ENCODE assay signal across 9 mouse cellular contexts in genomic region chr9:62420261-62420917, GRCm38 (mm10).
DNase-seq lines count a peak whose midpoint lies in the region; ATAC-seq lines count a peak whose summit lies in the region.
"Had no signal": no experiment of that assay in that cellular context is flagged by ENCODE, and none has a peak within 500 bp of the region (broad histone marks: within the 10 kb centered on the region; RNA-seq: fewer than 3 reads in every experiment).

No protein-coding gene starts in this region.

- no peak overlapping the region for H3K4me3 ChIP-seq in midbrain, embryonic 12.5 days
- H3K4me3 ChIP-seq in midbrain, embryonic 14.5 days (replicated peaks; ENCODE audit: low read depth, low read length), result no peak overlapping the region
- H3K4me3 ChIP-seq in heart, embryonic 16.5 days (ENCODE audit: low read length), result no peak overlapping the region
- no peak overlapping the region for H3K4me3 ChIP-seq in liver, embryonic 16.5 days (ENCODE audit: low read depth, low read length)
- H3K4me3 ChIP-seq: myocyte had no signal

- H3K4me2 ChIP-seq in midbrain, embryonic 12.5 days (replicated peaks), result peak overlapping the region; percentile 37; the same call in 1 of the 2 replicates
- no peak overlapping the region for H3K4me2 ChIP-seq in midbrain, embryonic 14.5 days (ENCODE audit: low read length)
- peak overlapping the region; percentile 48 for H3K4me2 ChIP-seq in heart, embryonic 16.5 days (ENCODE audit: low read depth, low read length)
- H3K4me2 ChIP-seq in liver, embryonic 16.5 days (ENCODE audit: low read depth, low read length), result peak overlapping the region; percentile 59

- no peak for DNase-seq in midbrain, embryonic 14.5 days
- peak; percentile 56 to 77 for DNase-seq in cerebellum, postnatal 25 days
- DNase-seq in testis, postnatal 14 days (ENCODE audit: low spot score), result peak; percentile 34
- no peak for DNase-seq in right cerebral cortex, adult 2 months (ENCODE audit: low spot score in 2 of 2)
- DNase-seq in thymus, adult 18-20 months, result no peak

- peaks cover 20% of the 10 kb centered on the region for H3K36me3 ChIP-seq in midbrain, embryonic 12.5 days
- peaks cover 20% of the 10 kb centered on the region for H3K36me3 ChIP-seq in midbrain, embryonic 14.5 days (ENCODE audit: control insufficient read depth, insufficient read depth, low read length)
- no peaks in the 10 kb centered on the region for H3K36me3 ChIP-seq in heart, embryonic 16.5 days (ENCODE audit: control insufficient read depth, insufficient read depth)
- H3K36me3 ChIP-seq in liver, embryonic 16.5 days (ENCODE audit: control insufficient read depth, insufficient read depth), result no peaks in the 10 kb centered on the region

- H3K9ac ChIP-seq in midbrain, embryonic 12.5 days (replicated peaks), result no peak overlapping the region
- H3K9ac ChIP-seq in midbrain, embryonic 14.5 days (replicated peaks; ENCODE audit: low read length), result no peak overlapping the region
- H3K9ac ChIP-seq in heart, embryonic 16.5 days (ENCODE audit: low read length), result peak overlapping the region; percentile 3; the same call in 1 of the 2 replicates
- no peak overlapping the region for H3K9ac ChIP-seq in liver, embryonic 16.5 days (ENCODE audit: low read depth, low read length)

- H3K27me3 ChIP-seq in midbrain, embryonic 12.5 days, result no peaks in the 10 kb centered on the region; the same call in 1 of the 2 replicates
- no peaks in the 10 kb centered on the region for H3K27me3 ChIP-seq in midbrain, embryonic 14.5 days (ENCODE audit: control insufficient read depth, insufficient read depth, low read length)
- no peaks in the 10 kb centered on the region for H3K27me3 ChIP-seq in heart, embryonic 16.5 days (ENCODE audit: control insufficient read depth, insufficient read depth, low read length)
- no peaks in the 10 kb centered on the region for H3K27me3 ChIP-seq in liver, embryonic 16.5 days (ENCODE audit: control insufficient read depth, insufficient read depth, low read depth, low read length)

- no peak for ATAC-seq in midbrain, embryonic 12.5 days (ENCODE audit: low FRiP score, low read depth)
- ATAC-seq in midbrain, embryonic 14.5 days (ENCODE audit: low FRiP score, low TSS enrichment), result no peak
- ATAC-seq in heart, embryonic 16.5 days (replicated peaks; ENCODE audit: extremely low read depth, insufficient read depth, low FRiP score), result peak; percentile 23; the same call in 1 of the 2 replicates
- ATAC-seq in liver, embryonic 16.5 days (ENCODE audit: low read depth), result no peak

- WGBS in midbrain, embryonic 12.5 days, result 29% methylated on average over 10 of the region's 10 CpGs
- 30% methylated on average over 10 of the region's 10 CpGs for WGBS in midbrain, embryonic 14.5 days
- 67% methylated on average over 9 of the region's 10 CpGs for WGBS in heart, embryonic 16.5 days
- WGBS in liver, embryonic 16.5 days (ENCODE audit: insufficient replicate concordance), result 61% methylated on average over 10 of the region's 10 CpGs

- H3K27ac ChIP-seq in midbrain, embryonic 12.5 days (replicated peaks), result no peak overlapping the region
- no peak overlapping the region for H3K27ac ChIP-seq in midbrain, embryonic 14.5 days (replicated peaks; ENCODE audit: low read depth, low read length)
- H3K27ac ChIP-seq in heart, embryonic 16.5 days (ENCODE audit: low read length), result peak overlapping the region; percentile 66
- H3K27ac ChIP-seq in liver, embryonic 16.5 days (ENCODE audit: low read length), result peak overlapping the region; percentile 36

- H3K4me1 ChIP-seq in midbrain, embryonic 12.5 days, result peaks cover 23% of the 10 kb centered on the region
- 0 out of 2 replicates have a peak, but pooled peaks cover 3% of the 10 kb centered on the region for H3K4me1 ChIP-seq in midbrain, embryonic 14.5 days (ENCODE audit: control insufficient read depth, insufficient read depth, low read length)
- peaks cover 15% of the 10 kb centered on the region for H3K4me1 ChIP-seq in heart, embryonic 16.5 days (ENCODE audit: control insufficient read depth, insufficient read depth, low read length)
- peaks cover 10% of the 10 kb centered on the region for H3K4me1 ChIP-seq in liver, embryonic 16.5 days (ENCODE audit: control insufficient read depth, low read depth, low read length)

- H3K9me3 ChIP-seq in midbrain, embryonic 12.5 days, result no peaks in the 10 kb centered on the region
- no peaks in the 10 kb centered on the region for H3K9me3 ChIP-seq in midbrain, embryonic 14.5 days (ENCODE audit: control insufficient read depth, low read length)
- peaks cover 3% of the 10 kb centered on the region for H3K9me3 ChIP-seq in heart, embryonic 16.5 days (replicated peaks; ENCODE audit: control insufficient read depth, low read length)
- H3K9me3 ChIP-seq in liver, embryonic 16.5 days (replicated peaks; ENCODE audit: control insufficient read depth, low read length), result no peaks in the 10 kb centered on the region

Comparison
In these comparisons a context has a peak if more than half of its experiments do, and no peak if none do; other contexts are left out.
1. H3K27ac ChIP-seq: peak in heart, embryonic 16.5 days (single experiment) and liver, embryonic 16.5 days (single experiment); none in midbrain, embryonic 12.5 days (single experiment) and midbrain, embryonic 14.5 days (single experiment).
2. DNase-seq: peak in cerebellum, postnatal 25 days (2 of 2) and testis, postnatal 14 days (single experiment); none in midbrain, embryonic 14.5 days (single experiment), right cerebral cortex, adult 2 months (0 of 2) and thymus, adult 18-20 months (0 of 2).